Mouse (Mus musculus) stomach, postnatal 0 days (tissue): ENCODE measurements around the gene Tmem248.

ENCODE experiments used
- CTCF ChIP-seq: IDR thresholded peaks from 2 replicates; pipeline ENCODE4 v1.5.1; 2016; ENCODE audit warnings: antibody characterized with exemption, low read depth, mild to moderate bottlenecking, moderate library complexity
- EP300 ChIP-seq: optimal IDR thresholded peaks from 2 replicates; pipeline ENCODE3; 2016; ENCODE audit warnings: antibody characterized with exemption

GRCm38 (mm10) chr5:130268976-130269375 lies 52.1 kb downstream of the Tmem248 start:
- TF ChIP-seq EP300 (no peak), CTCF (no peak)
